Mouse (Mus musculus) liver, embryonic 14 days (tissue): ENCODE results near the gene Kpna4. TPM values are rescaled to one million over a fixed set of nuclear protein-coding genes. Genes with fewer than 3 reads are reported as not detected.

Experiments used
- polyA plus RNA-seq: library from polyadenylated mRNA; depleted of rRNA; stranded (reverse); fragments of >200 nt; gene quantifications from 2 replicates; pipeline ENCODE4 v1.2.3, GENCODE M21; 2012; rRNA removed

Gene Kpna4
- polyA plus RNA-seq: 10.0 and 10.8 TPM in 2 replicates

DNA sequence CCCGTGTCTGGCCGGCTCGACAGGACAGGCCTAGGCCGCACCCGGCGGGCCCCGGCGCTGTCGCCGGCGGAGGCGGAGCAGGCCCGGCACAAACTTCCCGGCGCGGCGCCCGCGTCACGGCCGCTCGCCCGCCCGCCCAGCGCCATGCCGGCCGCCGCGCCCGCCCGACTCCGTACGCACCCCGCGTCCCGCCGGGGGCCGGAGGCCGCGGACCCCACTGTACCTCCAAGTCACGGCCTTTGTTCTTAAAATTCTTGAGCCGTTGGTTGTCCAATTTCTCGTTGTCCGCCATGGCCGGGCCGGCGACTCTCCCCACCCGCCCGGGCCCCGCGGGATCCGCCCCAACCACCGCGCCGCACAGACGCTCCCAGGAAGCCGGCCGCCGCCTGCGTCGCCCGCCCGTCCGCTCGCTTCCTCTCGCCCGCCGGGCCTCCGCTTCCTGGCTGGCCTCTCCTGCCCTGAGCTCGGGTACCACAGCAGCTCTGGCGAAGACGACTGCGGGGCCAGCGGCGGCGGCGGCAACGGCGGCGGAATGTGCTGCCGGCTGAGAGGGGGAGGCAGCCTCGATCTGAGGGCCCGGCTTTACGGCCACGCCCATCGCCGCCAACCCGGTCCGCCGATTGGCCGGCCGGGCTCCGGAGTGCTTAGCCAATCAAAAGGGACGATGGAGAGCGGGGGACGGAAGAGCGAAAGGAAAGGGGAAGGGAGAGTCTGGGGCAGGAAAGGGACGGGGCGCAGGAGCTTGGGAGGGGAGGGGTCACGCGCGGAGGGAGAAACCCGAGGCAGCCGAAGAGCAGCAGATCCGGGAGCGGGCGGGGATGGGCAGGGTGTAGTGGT, at the start of gene Kpna4:
Gene Kpna4, minus strand, starts transcription at position 605 of the 837 bp plus-strand sequence.

GRCm38 (mm10) chr3:69044645-69045399, 82.1 kb downstream of the Kpna4 start, which contains the start of gene Trim59:
TSS of gene Trim59 (minus strand) at chr3:69044755.

Other genes with a start within 250 kb of the Kpna4 start
- 7.6 and 8.9 TPM in 2 replicates for gene Ift80, start 122.5 kb downstream of the Kpna4 start, polyA plus RNA-seq
- gene Smc4, start 122.4 kb downstream of the Kpna4 start, polyA plus RNA-seq: 60.1 and 63.9 TPM in 2 replicates
- 37.4 and 46.2 TPM in 2 replicates for gene Trim59, start 82.4 kb downstream of the Kpna4 start, polyA plus RNA-seq
- 0.02 TPM in 1 of 2 replicates, not detected in the other for gene Arl14, start 95.3 kb upstream of the Kpna4 start, polyA plus RNA-seq
- gene Ppm1l, start 189.7 kb upstream of the Kpna4 start, polyA plus RNA-seq: 2.3 and 2.8 TPM in 2 replicates